22 mouse cellular contexts compared by ENCODE assay signal in genomic region chr14:58487836-58488235, GRCm38 (mm10).
DNase-seq lines count a peak whose midpoint lies in the region; TF ChIP-seq lines count a peak whose summit lies in the region.
"Had no signal": no experiment of that assay in that cellular context is flagged by ENCODE, and none has a peak within 500 bp of the region (broad histone marks: within the 10 kb centered on the region; RNA-seq: fewer than 3 reads in every experiment).

No protein-coding gene starts in this region.

- DNase-seq in adrenal gland, adult 2 months, result peak; percentile 15
- no peak for DNase-seq in adrenal gland, postnatal 36 days
- DNase-seq in brain, adult 2 months (ENCODE audit: low read depth, low spot score), result peak; percentile 36
- DNase-seq in thymus, postnatal 14 days, result no peak
- no peak for DNase-seq in embryo, embryonic 10 days (ENCODE audit: low spot score)
- DNase-seq: adrenal gland, postnatal 10 days; adrenal gland, postnatal 25 days; B cell, adult 2 months; cerebellum, adult 11 months; cerebellum, adult 18-20 months; cerebellum, adult 8-10 months; cerebellum, adult 9-11 months; cerebellum, postnatal 14 days; cerebellum, postnatal 36 days had no signal

- no peak for TF ChIP-seq POLR2A in myocyte (IDR thresholded peaks at IDR 0.05; ENCODE audit: insufficient read length, low read depth)

- H3ac ChIP-seq in C2C12 (ENCODE audit: control insufficient read depth, insufficient read length, low read depth) (no peak overlapping the region), myocyte (ENCODE audit: control insufficient read depth, insufficient read length) (no peak overlapping the region)

- no peaks in the 10 kb centered on the region for H3K79me3 ChIP-seq in C2C12 (ENCODE audit: low read depth)

- no peak for TF ChIP-seq CTCF in C2C12 (IDR thresholded peaks at IDR 0.05; ENCODE audit: control insufficient read depth, insufficient read depth, insufficient read length)

- no peak overlapping the region for H3K4me2 ChIP-seq in myocyte (ENCODE audit: low read depth)
- H3K4me2 ChIP-seq: embryonic facial prominence, embryonic 12.5 days; forebrain, embryonic 12.5 days had no signal

- H3K36me3 ChIP-seq in C2C12 (ENCODE audit: control insufficient read depth, insufficient read depth), result no peaks in the 10 kb centered on the region
- no peaks in the 10 kb centered on the region for H3K36me3 ChIP-seq in myocyte (ENCODE audit: control insufficient read depth, insufficient read depth)
- H3K36me3 ChIP-seq: embryonic facial prominence, embryonic 10.5 days; embryonic facial prominence, embryonic 12.5 days; forebrain, embryonic 10.5 days; forebrain, embryonic 12.5 days had no signal

- no peaks in the 10 kb centered on the region for H3K79me2 ChIP-seq in C2C12 (ENCODE audit: control insufficient read depth, insufficient read depth)
- no peaks in the 10 kb centered on the region for H3K79me2 ChIP-seq in myocyte (ENCODE audit: control insufficient read depth, insufficient read depth)

- H3K27me3 ChIP-seq in C2C12 (ENCODE audit: control insufficient read depth, insufficient read depth, insufficient read length) (no peaks in the 10 kb centered on the region), myocyte (ENCODE audit: control insufficient read depth, insufficient read depth, insufficient read length) (no peaks in the 10 kb centered on the region)
- H3K27me3 ChIP-seq: embryonic facial prominence, embryonic 12.5 days; forebrain, embryonic 12.5 days; Patski had no signal

- no peak overlapping the region for H3K4me3 ChIP-seq in C2C12 (ENCODE audit: insufficient read depth, poor library complexity, severe bottlenecking)
- no peak overlapping the region for H3K4me3 ChIP-seq in myocyte
- H3K4me3 ChIP-seq: embryonic facial prominence, embryonic 10.5 days; embryonic facial prominence, embryonic 12.5 days; erythroblast, embryonic 14.5 days; forebrain, embryonic 10.5 days; forebrain, embryonic 12.5 days had no signal

TF ChIP-seq in C2C12, 6 proteins besides CTCF, POLR2A, EP300 and RAD21:
- TF ChIP-seq MYOD1 (IDR thresholded peaks at IDR 0.05; ENCODE audit: control insufficient read depth, insufficient read length, low read depth) (no peak), USF1 (IDR thresholded peaks at IDR 0.05; ENCODE audit: low read depth) (peak; percentile 80)

TF ChIP-seq in myocyte, 11 proteins besides CTCF, POLR2A, EP300 and RAD21:
- TF ChIP-seq E2F4 (IDR thresholded peaks at IDR 0.05; ENCODE audit: insufficient read depth) (no peak), USF1 (IDR thresholded peaks at IDR 0.05; ENCODE audit: low read depth) (peak; percentile 29)

Comparison
In these comparisons a context has a peak if more than half of its experiments do, and no peak if none do; other contexts are left out.
1. DNase-seq: peak in adrenal gland, adult 2 months (single experiment) and brain, adult 2 months (single experiment); none in adrenal gland, postnatal 36 days (0 of 2), thymus, postnatal 14 days (single experiment) and embryo, embryonic 10 days (single experiment).